Mouse (Mus musculus) hindbrain, postnatal 0 days (tissue): ENCODE measurements around the gene Prokr1. TPM values are rescaled to one million over a fixed set of nuclear protein-coding genes. Genes with fewer than 3 reads are reported as not detected.

Source experiments
- ATAC-seq: fragments of 200-750 bp; cut with Nextera tagmentation; 2 replicates; pipeline ENCODE4 v1.8.0; 2017; ENCODE audit warnings: mild to moderate bottlenecking, moderate TSS enrichment, moderate library complexity
- DNase-seq: peaks from one replicate; pipeline ENCODE4 v3.0.0-alpha.2; 2015; ENCODE audit warnings: low spot score
- H3K27ac ChIP-seq: fragments of 300-500 bp; sonication (generic); 2 replicates; pipeline ENCODE4 v1.5.1; 2014; ENCODE audit warnings: mild to moderate bottlenecking
- H3K27me3 ChIP-seq: fragments of 300-500 bp; sonication (generic); 2 replicates; pipeline ENCODE4 v1.6.1; 2014; ENCODE audit warnings: low read length, mixed read lengths; ENCODE audit not compliant: insufficient read depth
- H3K36me3 ChIP-seq: fragments of 300-500 bp; sonication (generic); 2 replicates; pipeline ENCODE4 v1.6.1; 2014; ENCODE audit warnings: low read length, mixed read lengths; ENCODE audit not compliant: insufficient read depth
- H3K4me1 ChIP-seq: fragments of 300-500 bp; sonication (generic); 2 replicates; pipeline ENCODE4 v1.6.1; 2014; ENCODE audit warnings: antibody characterized with exemption, low read length, mixed read lengths; ENCODE audit not compliant: insufficient read depth
- H3K4me2 ChIP-seq: fragments of 300-500 bp; sonication (generic); 2 replicates; pipeline ENCODE4 v1.6.1; 2014; ENCODE audit warnings: low read depth, mild to moderate bottlenecking, low read length, moderate library complexity, mixed read lengths
- H3K4me3 ChIP-seq: fragments of 300-500 bp; sonication (generic); 2 replicates; pipeline ENCODE4 v1.5.1; 2014; ENCODE audit warnings: low read length
- H3K9ac ChIP-seq: fragments of 300-500 bp; sonication (generic); replicated peaks from 2 replicates; pipeline ENCODE4 v1.6.1; 2014; ENCODE audit warnings: mild to moderate bottlenecking, low read length, moderate library complexity, mixed read lengths
- H3K9me3 ChIP-seq: fragments of 300-500 bp; sonication (generic); 2 replicates; pipeline ENCODE4 v1.6.1; 2016; ENCODE audit warnings: low read length, mixed read lengths
- CTCF ChIP-seq: IDR thresholded peaks from 2 replicates; pipeline ENCODE4 v1.5.1; 2016; ENCODE audit warnings: antibody characterized with exemption, control low read depth, low read depth
- WGBS: fragments of 180-500 bp; shearing (Covaris S2); extraction: QIAGEN DNeasy Blood & Tissue Kit; methylation state at CpG from one replicate; pipeline ENCODE4 v1.1.7; 2014; 5-methylcytosine and 5-hydroxymethylcytosine counted together
- polyA plus RNA-seq: library from polyadenylated mRNA; unstranded; fragments of >200 nt; fragmentation: Nextera tagmentation; extraction: Ambion mirVana; gene quantifications from 2 replicates; pipeline ENCODE4 v1.2.1, GENCODE M21; 2015
- total RNA-seq: library from RNA; depleted of rRNA; stranded (reverse); fragments of >200 nt; gene quantifications from 2 replicates; pipeline ENCODE4 v1.2.3, GENCODE M21; 2014; rRNA removed

Prokr1 gene
- total and polyA plus RNA-seq, 2 experiments from 2014 or later, result 1.0 to 4.5 TPM

DNA sequence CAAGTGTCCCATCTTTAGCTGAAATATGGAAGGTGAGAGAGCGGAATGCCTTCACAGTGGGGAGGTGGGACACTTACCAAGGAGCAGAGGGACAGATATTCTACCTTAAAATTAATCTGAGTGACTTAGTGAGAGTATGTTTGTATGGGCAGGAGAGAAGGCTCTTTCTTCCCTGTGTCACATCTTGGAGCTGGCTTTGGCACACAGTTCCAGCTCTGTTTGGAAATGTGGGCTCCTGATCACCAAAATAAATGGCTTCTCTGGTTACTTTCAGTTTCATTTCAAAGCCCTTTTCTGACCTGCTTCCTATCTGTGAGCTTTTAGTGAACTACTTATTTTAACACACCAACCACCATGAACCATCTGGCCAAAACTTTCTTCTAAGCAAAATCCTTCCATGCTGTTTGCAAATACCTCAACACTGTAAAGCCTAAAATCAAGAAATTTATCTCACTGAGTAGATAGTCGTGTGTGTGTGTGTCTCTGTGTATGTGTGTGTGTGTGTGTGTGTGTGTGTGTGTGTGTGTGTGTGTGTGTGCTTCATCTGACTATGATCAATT is 59.0 kb downstream of the Prokr1 start:
- Histone ChIP-seq H3K9ac (no peak overlapping the region), H3K27ac (no peak overlapping the region), H3K36me3 (no peaks in the 10 kb centered on the region), H3K27me3 (no peaks in the 10 kb centered on the region), H3K9me3 (no peaks in the 10 kb centered on the region), H3K4me2 (no peak overlapping the region), H3K4me1 (no peaks in the 10 kb centered on the region), H3K4me3 (no peak overlapping the region)
- no peak for TF ChIP-seq CTCF
- ATAC-seq, result no peak
- WGBS, result 91% methylated on average over 2 of the region's 2 CpGs
- DNase-seq, result no peak

DNA sequence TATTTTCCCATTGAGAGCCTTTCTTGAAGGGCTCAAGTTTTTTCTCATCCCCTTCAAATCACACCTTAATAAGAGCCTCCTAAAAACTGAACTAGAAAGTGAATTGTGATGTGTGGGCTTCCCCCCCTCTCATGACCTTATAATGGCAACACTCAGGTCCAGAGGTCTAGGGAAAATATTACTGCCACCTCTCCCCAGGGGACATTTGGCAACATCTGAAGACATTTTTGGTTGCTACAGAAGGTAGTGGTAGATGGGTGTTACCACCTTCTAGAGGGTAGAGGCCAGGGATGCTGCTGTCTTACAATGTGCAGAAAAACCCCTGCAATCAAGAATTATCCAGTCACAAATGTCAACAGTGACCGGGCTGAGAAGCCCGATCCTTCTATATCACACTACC is 60.2 kb downstream of the Prokr1 start:
- Histone ChIP-seq H3K9ac (no peak overlapping the region), H3K4me3 (no peak overlapping the region), H3K4me2 (no peak overlapping the region), H3K36me3 (no peaks in the 10 kb centered on the region), H3K27me3 (no peaks in the 10 kb centered on the region), H3K27ac (no peak overlapping the region), H3K9me3 (no peaks in the 10 kb centered on the region), H3K4me1 (no peaks in the 10 kb centered on the region)
- no peak for TF ChIP-seq CTCF
- no peak for ATAC-seq
- WGBS, result 91% methylated on average over 2 of the region's 2 CpGs
- no peak for DNase-seq

Other genes with a start within 250 kb of the Prokr1 start
- gene Gkn1, start 239.8 kb downstream of the Prokr1 start, total RNA-seq, result not detected in 2 replicates
- not detected in 2 replicates for gene Gkn1, start 239.8 kb downstream of the Prokr1 start, polyA plus RNA-seq
- not detected in 2 replicates for gene Gkn2, start 217.4 kb downstream of the Prokr1 start, total RNA-seq
- gene Gkn2, start 217.4 kb downstream of the Prokr1 start, polyA plus RNA-seq, result not detected in 2 replicates
- not detected in 2 replicates for gene Gkn3, start 201.8 kb downstream of the Prokr1 start, total RNA-seq
- 0.63 and 0.86 TPM in 2 replicates for gene Gkn3, start 201.8 kb downstream of the Prokr1 start, polyA plus RNA-seq
- 0.05 TPM in 1 of 2 replicates, not detected in the other for gene Bmp10, start 161.7 kb downstream of the Prokr1 start, total RNA-seq
- gene Bmp10, start 161.7 kb downstream of the Prokr1 start, polyA plus RNA-seq, result not detected in 2 replicates
- gene Arhgap25, start 57.5 kb downstream of the Prokr1 start, total RNA-seq, result 1.3 and 1.9 TPM in 2 replicates
- gene Arhgap25, start 57.5 kb downstream of the Prokr1 start, polyA plus RNA-seq, result 1.8 and 1.9 TPM in 2 replicates
- 5.5 and 7.1 TPM in 2 replicates for gene Aplf, start 81.5 kb upstream of the Prokr1 start, total RNA-seq
- 5.6 and 5.9 TPM in 2 replicates for gene Aplf, start 81.5 kb upstream of the Prokr1 start, polyA plus RNA-seq
- gene Efcc1, start 140.1 kb upstream of the Prokr1 start, total RNA-seq, result 5.4 and 22.0 TPM in 2 replicates
- gene Efcc1, start 140.1 kb upstream of the Prokr1 start, polyA plus RNA-seq, result 8.3 TPM in 2 replicates
- gene Gp9, start 187.3 kb upstream of the Prokr1 start, total RNA-seq, result 0.32 TPM in 1 of 2 replicates, not detected in the other
- 0.20 and 0.34 TPM in 2 replicates for gene Gp9, start 187.3 kb upstream of the Prokr1 start, polyA plus RNA-seq
- 18.6 and 27.3 TPM in 2 replicates for gene Rab43, start 221.4 kb upstream of the Prokr1 start, total RNA-seq
- 7.4 and 8.0 TPM in 2 replicates for gene Rab43, start 221.4 kb upstream of the Prokr1 start, polyA plus RNA-seq
- gene Gm45140, start 245.1 kb upstream of the Prokr1 start, total RNA-seq, result 0.54 TPM in 1 of 2 replicates, not detected in the other
- gene Gm45140, start 245.1 kb upstream of the Prokr1 start, polyA plus RNA-seq, result 1.5 and 2.0 TPM in 2 replicates
- 7.9 and 11.3 TPM in 2 replicates for gene Isy1, start 248.1 kb upstream of the Prokr1 start, total RNA-seq
- 27.4 and 31.5 TPM in 2 replicates for gene Isy1, start 248.1 kb upstream of the Prokr1 start, polyA plus RNA-seq